In genomic region chr5:134344076-134344475, GRCm38 (mm10) we compare ENCODE assay signal across 35 mouse cellular contexts.
"Had no signal": no experiment of that assay in that cellular context is flagged by ENCODE, and none has a peak within 500 bp of the region (broad histone marks: within the 10 kb centered on the region; RNA-seq: fewer than 3 reads in every experiment).

No protein-coding gene starts in this region.

- H3K9me3 ChIP-seq: heart, embryonic 12.5 days; heart, embryonic 13.5 days; heart, embryonic 15.5 days; hindbrain, embryonic 10.5 days; hindbrain, embryonic 12.5 days; hindbrain, embryonic 13.5 days; hindbrain, embryonic 15.5 days; intestine, embryonic 15.5 days; kidney, embryonic 15.5 days had no signal

- H3K36me3 ChIP-seq: heart, embryonic 12.5 days; heart, embryonic 13.5 days; heart, embryonic 15.5 days; hindbrain, embryonic 10.5 days; hindbrain, embryonic 12.5 days; hindbrain, embryonic 13.5 days; hindbrain, embryonic 15.5 days; intestine, embryonic 15.5 days; kidney, embryonic 15.5 days had no signal

- ATAC-seq: hindbrain, embryonic 16.5 days; hindbrain, postnatal 0 days; inflammation-experienced regulatory T-cells, adult 6 months; intestine, embryonic 15.5 days; intestine, embryonic 16.5 days; intestine, postnatal 0 days had no signal

- DNase-seq: heart, postnatal 10 days; heart, postnatal 14 days; heart, postnatal 36 days; heart, postnatal 4 days; kidney, adult 11 months; kidney, adult 18-20 months; kidney, adult 2 months; kidney, adult 8-10 months; kidney, adult 9 months; kidney, postnatal 10 days; kidney, postnatal 14 days; kidney, postnatal 25 days; kidney, postnatal 36 days; kidney, postnatal 4 days; layer of hippocampus, adult 9-11 months; layer of hippocampus, postnatal 36 days had no signal

- H3K4me3 ChIP-seq: heart, embryonic 12.5 days; heart, embryonic 13.5 days; heart, embryonic 15.5 days; hindbrain, embryonic 10.5 days; hindbrain, embryonic 12.5 days; hindbrain, embryonic 13.5 days; hindbrain, embryonic 15.5 days; intestine, embryonic 15.5 days; kidney, embryonic 15.5 days; layer of hippocampus, adult 2 months; left cerebral cortex, adult 2 months had no signal

- H3K4me1 ChIP-seq: hindbrain, embryonic 12.5 days; hindbrain, embryonic 13.5 days; hindbrain, embryonic 15.5 days; intestine, embryonic 15.5 days had no signal

- H3K27ac ChIP-seq: heart, embryonic 13.5 days; heart, embryonic 15.5 days; hindbrain, embryonic 10.5 days; hindbrain, embryonic 12.5 days; hindbrain, embryonic 13.5 days; hindbrain, embryonic 14.5 days; hindbrain, embryonic 15.5 days; hindbrain, postnatal 0 days; intestine, embryonic 15.5 days; kidney, embryonic 15.5 days; kidney, postnatal 0 days; layer of hippocampus, adult 2 months; left cerebral cortex, adult 2 months had no signal

- H3K9ac ChIP-seq: heart, embryonic 12.5 days; heart, embryonic 13.5 days; heart, embryonic 15.5 days; hindbrain, embryonic 12.5 days; hindbrain, embryonic 13.5 days; hindbrain, embryonic 14.5 days; hindbrain, embryonic 15.5 days; intestine, embryonic 15.5 days; kidney, embryonic 15.5 days had no signal

- H3K4me2 ChIP-seq: heart, embryonic 11.5 days; heart, embryonic 12.5 days; heart, embryonic 13.5 days; heart, embryonic 15.5 days; hindbrain, embryonic 12.5 days; hindbrain, embryonic 13.5 days; hindbrain, embryonic 14.5 days; hindbrain, embryonic 15.5 days; intestine, embryonic 15.5 days; kidney, embryonic 15.5 days had no signal

- H3K27me3 ChIP-seq: heart, embryonic 12.5 days; heart, embryonic 13.5 days; heart, embryonic 15.5 days; hindbrain, embryonic 12.5 days; hindbrain, embryonic 13.5 days; hindbrain, embryonic 15.5 days; intestine, embryonic 15.5 days; kidney, embryonic 15.5 days had no signal
